Mouse (Mus musculus): ENCODE data around the gene Rgs9.

- TF ChIP-seq CTCF (IDR thresholded peaks at IDR 0.05; ENCODE audit: extremely low read depth, insufficient read depth, insufficient read length, insufficient replicate concordance) = no peak
- no peak for TF ChIP-seq POLR2A (IDR thresholded peaks at IDR 0.05; ENCODE audit: low read depth, low read length)
These were observed 4.4 kb upstream of the Rgs9 start for GRCm38 (mm10) chr11:109302338-109302737.

Data from spleen, adult 2 months (tissue).